Mouse (Mus musculus): ENCODE data around the gene Pigx. TPM values are rescaled to one million over a fixed set of nuclear protein-coding genes. Genes with fewer than 3 reads are reported as not detected.
"Not testable (repeated sequence)": the region's sequence is repeated elsewhere in the genome, so short reads cannot be mapped to it uniquely, and the experiment has no call there.

Gene Pigx
- total and polyA plus RNA-seq, 2 experiments: 19.0 to 37.7 TPM

GRCm38 (mm10) chr16:32076406-32076805, 23.1 kb downstream of the Pigx start:
- Histone ChIP-seq H3K36me3 (ENCODE audit: control insufficient read depth, insufficient read depth, low read length) (no peaks in the 10 kb centered on the region), H3K27me3 (ENCODE audit: control insufficient read depth, insufficient read depth, low read length) (no peaks in the 10 kb centered on the region), H3K79me2 (ENCODE audit: control insufficient read depth, insufficient read depth, low read length) (peaks cover 33% of the 10 kb centered on the region), H3K9ac (ENCODE audit: low read depth, low read length) (no peak overlapping the region), H3K4me1 (ENCODE audit: control insufficient read depth, insufficient read depth, low read length) (peaks cover 14% of the 10 kb centered on the region; the same call in 1 of the 2 replicates), H3K4me3 (ENCODE audit: insufficient read depth, low read depth, low read length) (no peak overlapping the region), H3K27ac (replicated peaks; ENCODE audit: insufficient read depth, low read depth, low read length) (no peak overlapping the region)
- DNase-seq (ENCODE audit: extremely low read depth, low read depth, low spot score): peak; percentile 36
- TF ChIP-seq CTCF (IDR thresholded peaks at IDR 0.05; ENCODE audit: low read depth, low read length): no peak
- TF ChIP-seq POLR2A (IDR thresholded peaks at IDR 0.05; ENCODE audit: extremely low read depth, insufficient read depth, low read length): no peak
- WGBS: 30% methylated on average over 3 of the region's 3 CpGs

- H3K27me3 ChIP-seq (ENCODE audit: control insufficient read depth, insufficient read depth, low read length): no peaks in the 10 kb centered on the region
- H3K9ac ChIP-seq (ENCODE audit: low read depth, low read length): no peak overlapping the region
- WGBS: 57% methylated on average over 1 of the region's 1 CpGs
- no peaks in the 10 kb centered on the region for H3K36me3 ChIP-seq (ENCODE audit: control insufficient read depth, insufficient read depth, low read length)
- H3K4me3 ChIP-seq (ENCODE audit: insufficient read depth, low read depth, low read length): no peak overlapping the region
- TF ChIP-seq POLR2A (IDR thresholded peaks at IDR 0.05; ENCODE audit: extremely low read depth, insufficient read depth, low read length): no peak
- no peak for TF ChIP-seq CTCF (IDR thresholded peaks at IDR 0.05; ENCODE audit: low read depth, low read length)
- peaks cover 33% of the 10 kb centered on the region for H3K79me2 ChIP-seq (ENCODE audit: control insufficient read depth, insufficient read depth, low read length)
- no peak for DNase-seq (ENCODE audit: extremely low read depth, low read depth, low spot score)
- peaks cover 14% of the 10 kb centered on the region; the same call in 1 of the 2 replicates for H3K4me1 ChIP-seq (ENCODE audit: control insufficient read depth, insufficient read depth, low read length)
- no peak overlapping the region for H3K27ac ChIP-seq (replicated peaks; ENCODE audit: insufficient read depth, low read depth, low read length)
These were observed 23.8 kb downstream of the Pigx start for GRCm38 (mm10) chr16:32075762-32076161.

- not testable (repeated sequence) for H3K27ac ChIP-seq (replicated peaks; ENCODE audit: insufficient read depth, low read depth, low read length); H3K4me3 ChIP-seq (ENCODE audit: insufficient read depth, low read depth, low read length); DNase-seq (ENCODE audit: extremely low read depth, low read depth, low spot score); H3K27me3 ChIP-seq (ENCODE audit: control insufficient read depth, insufficient read depth, low read length); H3K9ac ChIP-seq (ENCODE audit: low read depth, low read length); H3K36me3 ChIP-seq (ENCODE audit: control insufficient read depth, insufficient read depth, low read length)
- WGBS: 81% methylated on average over 4 of the region's 4 CpGs
- peaks cover 46% of the 10 kb centered on the region for H3K79me2 ChIP-seq (ENCODE audit: control insufficient read depth, insufficient read depth, low read length)
- peaks cover 13% of the 10 kb centered on the region for H3K4me1 ChIP-seq (ENCODE audit: control insufficient read depth, insufficient read depth, low read length)
These were observed 29.5 kb downstream of the Pigx start for GRCm38 (mm10) chr16:32070070-32070469.

GRCm38 (mm10) chr16:32068389-32069300, 30.9 kb downstream of the Pigx start:
- H3K9ac ChIP-seq (ENCODE audit: low read depth, low read length): no peak overlapping the region
- no peaks in the 10 kb centered on the region for H3K27me3 ChIP-seq (ENCODE audit: control insufficient read depth, insufficient read depth, low read length)
- peaks cover 13% of the 10 kb centered on the region for H3K4me1 ChIP-seq (ENCODE audit: control insufficient read depth, insufficient read depth, low read length)
- 63% methylated on average over 12 of the region's 12 CpGs for WGBS
- DNase-seq (ENCODE audit: extremely low read depth, low read depth, low spot score): no peak
- peaks cover 48% of the 10 kb centered on the region for H3K79me2 ChIP-seq (ENCODE audit: control insufficient read depth, insufficient read depth, low read length)
- no peak overlapping the region for H3K4me3 ChIP-seq (ENCODE audit: insufficient read depth, low read depth, low read length)
- no peak overlapping the region for H3K27ac ChIP-seq (replicated peaks; ENCODE audit: insufficient read depth, low read depth, low read length)
- H3K36me3 ChIP-seq (ENCODE audit: control insufficient read depth, insufficient read depth, low read length): no peaks in the 10 kb centered on the region
- TF ChIP-seq POLR2A (IDR thresholded peaks at IDR 0.05; ENCODE audit: extremely low read depth, insufficient read depth, low read length) (no peak), CTCF (IDR thresholded peaks at IDR 0.05; ENCODE audit: low read depth, low read length) (no peak)

- Histone ChIP-seq H3K4me3 (ENCODE audit: insufficient read depth, low read depth, low read length) (no peak overlapping the region), H3K27me3 (ENCODE audit: control insufficient read depth, insufficient read depth, low read length) (no peaks in the 10 kb centered on the region), H3K36me3 (ENCODE audit: control insufficient read depth, insufficient read depth, low read length) (no peaks in the 10 kb centered on the region), H3K4me1 (ENCODE audit: control insufficient read depth, insufficient read depth, low read length) (peaks cover 13% of the 10 kb centered on the region), H3K9ac (ENCODE audit: low read depth, low read length) (no peak overlapping the region), H3K27ac (replicated peaks; ENCODE audit: insufficient read depth, low read depth, low read length) (no peak overlapping the region), H3K79me2 (ENCODE audit: control insufficient read depth, insufficient read depth, low read length) (peaks cover 42% of the 10 kb centered on the region)
- 100% methylated on average over 1 of the region's 1 CpGs for WGBS
- no peak for TF ChIP-seq POLR2A (IDR thresholded peaks at IDR 0.05; ENCODE audit: extremely low read depth, insufficient read depth, low read length)
- no peak for DNase-seq (ENCODE audit: extremely low read depth, low read depth, low spot score)
These were observed 32.6 kb downstream of the Pigx start for GRCm38 (mm10) chr16:32066899-32067298.

GRCm38 (mm10) chr16:32063900-32064299, 35.6 kb downstream of the Pigx start:
- H3K4me1 ChIP-seq (ENCODE audit: control insufficient read depth, insufficient read depth, low read length): peaks cover 18% of the 10 kb centered on the region
- 81% methylated on average over 7 of the region's 7 CpGs for WGBS
- TF ChIP-seq CTCF (IDR thresholded peaks at IDR 0.05; ENCODE audit: low read depth, low read length) (no peak), POLR2A (IDR thresholded peaks at IDR 0.05; ENCODE audit: extremely low read depth, insufficient read depth, low read length) (no peak)
- H3K4me3 ChIP-seq (ENCODE audit: insufficient read depth, low read depth, low read length): no peak overlapping the region
- H3K27me3 ChIP-seq (ENCODE audit: control insufficient read depth, insufficient read depth, low read length): no peaks in the 10 kb centered on the region
- peaks cover 49% of the 10 kb centered on the region for H3K79me2 ChIP-seq (ENCODE audit: control insufficient read depth, insufficient read depth, low read length)
- no peak for DNase-seq (ENCODE audit: extremely low read depth, low read depth, low spot score)
- no peaks in the 10 kb centered on the region for H3K36me3 ChIP-seq (ENCODE audit: control insufficient read depth, insufficient read depth, low read length)
- no peak overlapping the region for H3K9ac ChIP-seq (ENCODE audit: low read depth, low read length)
- H3K27ac ChIP-seq (replicated peaks; ENCODE audit: insufficient read depth, low read depth, low read length): no peak overlapping the region
